Mouse (Mus musculus) adrenal gland, postnatal 10 days (tissue): ENCODE measurements around the gene Hipk2. TPM values are rescaled to one million over a fixed set of nuclear protein-coding genes. Genes with fewer than 3 reads are reported as not detected.

Experiments used
- total RNA-seq, 2 experiments: library from RNA; stranded (reverse); gene quantifications; 2 replicates each; pipeline ENCODE4 v1.2.3; 2021

Gene Hipk2
- total RNA-seq, 2 experiments from 2014 or later = 72.8 to 88.4 TPM

Other genes with a start within 250 kb of the Hipk2 start
- gene Klrg2, start 238.9 kb downstream of the Hipk2 start, total RNA-seq = under 1 TPM; 0.42 to 0.96 TPM
- gene Clec2l, start 213.1 kb downstream of the Hipk2 start, total RNA-seq = 1 to 10 TPM; 3.2 to 4.2 TPM
- 1 to 10 TPM; 3.1 to 3.7 TPM for gene Tbxas1, start 761 bp downstream of the Hipk2 start, total RNA-seq
- 10 to 100 TPM; 14.7 to 18.7 TPM for gene Parp12, start 242.2 kb upstream of the Hipk2 start, total RNA-seq